In genomic region chr14:78474058-78474457, GRCm38 (mm10) we compare ENCODE assay signal across 11 mouse cellular contexts.
"Had no signal": no experiment of that assay in that cellular context is flagged by ENCODE, and none has a peak within 500 bp of the region (broad histone marks: within the 10 kb centered on the region; RNA-seq: fewer than 3 reads in every experiment).

No protein-coding gene starts in this region.

- DNase-seq: kidney, postnatal 25 days; layer of hippocampus, adult 9-11 months; liver, embryonic 13.5 days; lung, adult 2 months; lung, postnatal 14 days; lung, postnatal 4 days; midbrain, embryonic 14.5 days; right cerebral cortex, adult 18-20 months; right cerebral cortex, postnatal 25 days; spleen, adult 18-20 months; thymus, postnatal 25 days had no signal
